Mouse (Mus musculus) cerebral cortex, adult 2 months (tissue): ENCODE data around the gene Foxn4.

Source experiments
- WGBS: fragments of 180-500 bp; shearing (Covaris S2); methylation state at CpG from one replicate; pipeline ENCODE4 v1.1.7; 2018; 5-methylcytosine and 5-hydroxymethylcytosine counted together

The Foxn4 gene

GRCm38 (mm10) chr5:114273693-114274402 is at the start of gene Foxn4:
Foxn4 (minus strand) TSS chr5:114273807.
- WGBS = 2% methylated on average over 49 of the region's 56 CpGs

GRCm38 (mm10) chr5:114323105-114323790 is 49.6 kb upstream of the Foxn4 start:
- 69% methylated on average over 25 of the region's 25 CpGs for WGBS

- 56% methylated on average over 11 of the region's 11 CpGs for WGBS
Measured at GRCm38 (mm10) chr5:114309680-114310036, 36.1 kb upstream of the Foxn4 start.

GRCm38 (mm10) chr5:114308765-114309679 is 35.4 kb upstream of the Foxn4 start:
- WGBS = 43% methylated on average over 18 of the region's 18 CpGs

GRCm38 (mm10) chr5:114306496-114306895 is 32.9 kb upstream of the Foxn4 start:
- WGBS = 73% methylated on average over 5 of the region's 5 CpGs

GRCm38 (mm10) chr5:114303166-114303565 is 29.6 kb upstream of the Foxn4 start:
- WGBS = 77% methylated on average over 6 of the region's 6 CpGs

GRCm38 (mm10) chr5:114299883-114300610 is 26.4 kb upstream of the Foxn4 start:
- 82% methylated on average over 24 of the region's 24 CpGs for WGBS

GRCm38 (mm10) chr5:114299156-114299855 is 25.7 kb upstream of the Foxn4 start:
- 43% methylated on average over 22 of the region's 22 CpGs for WGBS

GRCm38 (mm10) chr5:114298212-114298894 is 24.7 kb upstream of the Foxn4 start:
- WGBS = 65% methylated on average over 18 of the region's 18 CpGs

GRCm38 (mm10) chr5:114296693-114297631 is 23.4 kb upstream of the Foxn4 start:
- 64% methylated on average over 22 of the region's 22 CpGs for WGBS

- 65% methylated on average over 3 of the region's 3 CpGs for WGBS
Measured at GRCm38 (mm10) chr5:114290004-114290403, 16.4 kb upstream of the Foxn4 start.

- 66% methylated on average over 13 of the region's 13 CpGs for WGBS
Measured at GRCm38 (mm10) chr5:114288874-114289273, 15.3 kb upstream of the Foxn4 start, which contains the start of gene Myo1h. Myo1h (plus strand) TSS chr5:114289166.

GRCm38 (mm10) chr5:114288396-114288795 is 14.8 kb upstream of the Foxn4 start:
- 75% methylated on average over 5 of the region's 5 CpGs for WGBS

GRCm38 (mm10) chr5:114286872-114287571 is 13.4 kb upstream of the Foxn4 start:
- WGBS = 85% methylated on average over 16 of the region's 16 CpGs

GRCm38 (mm10) chr5:114286102-114286501 is 12.5 kb upstream of the Foxn4 start:
- 76% methylated on average over 4 of the region's 4 CpGs for WGBS

- WGBS = 53% methylated on average over 3 of the region's 3 CpGs
Measured at GRCm38 (mm10) chr5:114285398-114285700, 11.7 kb upstream of the Foxn4 start.

- WGBS = 56% methylated on average over 13 of the region's 13 CpGs
Measured at GRCm38 (mm10) chr5:114284604-114285397, 11.2 kb upstream of the Foxn4 start.

GRCm38 (mm10) chr5:114282346-114282745 is 8.7 kb upstream of the Foxn4 start:
- WGBS = 70% methylated on average over 6 of the region's 6 CpGs
